Mouse (Mus musculus): ENCODE measurements around the gene Polr2b. TPM values are rescaled to one million over a fixed set of nuclear protein-coding genes. Genes with fewer than 3 reads are reported as not detected.
A peak's percentile ranks its signal among the peaks of the same experiment; 100 is the strongest.

The Polr2b gene
- polyA plus RNA-seq, 1 experiment, result 32.2 TPM

DNA sequence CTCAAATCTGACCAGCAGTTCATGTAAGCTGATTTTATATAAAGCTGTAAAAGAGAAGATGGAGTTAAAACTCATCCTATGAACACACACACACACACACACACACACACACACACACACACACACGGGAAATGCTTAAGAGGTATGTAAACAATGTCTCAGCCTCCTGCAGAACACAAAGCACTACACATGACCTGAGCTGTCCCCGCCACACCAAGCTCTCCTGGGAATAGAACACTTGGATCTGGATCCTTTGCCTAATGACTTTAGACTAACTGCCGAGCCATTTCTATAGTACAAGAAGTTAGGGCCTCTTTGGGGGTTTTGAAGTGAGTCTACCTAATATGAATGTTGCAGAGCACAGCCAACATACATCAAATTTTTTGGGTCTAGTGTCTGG lies 52.2 kb downstream of the Polr2b start:
- H3K36me3 ChIP-seq (ENCODE audit: control insufficient read depth, insufficient read depth, low read length), result no peaks in the 10 kb centered on the region
- DNase-seq, result no peak
- peaks cover 32% of the 10 kb centered on the region for H3K4me1 ChIP-seq (ENCODE audit: control insufficient read depth, insufficient read depth, low read length)
- no peak overlapping the region for H3K4me3 ChIP-seq (ENCODE audit: insufficient read depth, low read depth, low read length)
- 34% methylated on average over 3 of the region's 3 CpGs for WGBS
- H3K27me3 ChIP-seq (replicated peaks; ENCODE audit: control insufficient read depth, insufficient read depth, low read length), result no peaks in the 10 kb centered on the region
- H3K27ac ChIP-seq (ENCODE audit: insufficient read depth, low read depth, low read length), result no peak overlapping the region
- TF ChIP-seq CTCF (conservative IDR thresholded peaks at IDR 0.05; ENCODE audit: insufficient read depth, insufficient read length, low read depth, low read length) (no peak), POLR2A (IDR thresholded peaks at IDR 0.05; ENCODE audit: low read depth, low read length) (no peak)

DNA sequence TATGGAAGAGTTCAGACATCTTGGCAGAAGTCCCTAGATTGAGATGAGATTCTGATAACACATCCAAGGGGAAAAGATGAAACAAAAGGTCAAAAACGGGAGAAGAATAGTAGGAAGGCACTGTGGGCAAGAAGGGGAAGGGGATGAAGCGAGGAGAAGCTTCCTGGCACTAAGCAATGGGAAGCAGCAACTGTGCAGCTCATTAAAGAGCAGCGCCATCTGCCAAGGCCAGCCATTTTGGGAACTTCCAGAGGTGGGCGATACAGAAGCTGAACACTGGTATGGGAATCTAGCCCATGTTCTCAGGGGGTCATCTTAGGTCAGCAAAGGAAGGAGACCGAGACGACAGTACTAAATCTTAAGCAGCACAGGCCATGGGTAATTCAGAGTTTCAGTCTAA lies 53.7 kb downstream of the Polr2b start:
- H3K4me3 ChIP-seq (ENCODE audit: insufficient read depth, low read depth, low read length), result no peak overlapping the region
- peaks cover 32% of the 10 kb centered on the region for H3K4me1 ChIP-seq (ENCODE audit: control insufficient read depth, insufficient read depth, low read length)
- DNase-seq, result no peak
- 41% methylated on average over 6 of the region's 6 CpGs for WGBS
- H3K36me3 ChIP-seq (ENCODE audit: control insufficient read depth, insufficient read depth, low read length), result no peaks in the 10 kb centered on the region
- peak overlapping the region; percentile 57; the same call in 1 of the 2 replicates for H3K27ac ChIP-seq (ENCODE audit: insufficient read depth, low read depth, low read length)
- no peak for TF ChIP-seq POLR2A (IDR thresholded peaks at IDR 0.05; ENCODE audit: low read depth, low read length)
- TF ChIP-seq CTCF (conservative IDR thresholded peaks at IDR 0.05; ENCODE audit: insufficient read depth, insufficient read length, low read depth, low read length), result no peak
- no peaks in the 10 kb centered on the region for H3K27me3 ChIP-seq (replicated peaks; ENCODE audit: control insufficient read depth, insufficient read depth, low read length)

DNA sequence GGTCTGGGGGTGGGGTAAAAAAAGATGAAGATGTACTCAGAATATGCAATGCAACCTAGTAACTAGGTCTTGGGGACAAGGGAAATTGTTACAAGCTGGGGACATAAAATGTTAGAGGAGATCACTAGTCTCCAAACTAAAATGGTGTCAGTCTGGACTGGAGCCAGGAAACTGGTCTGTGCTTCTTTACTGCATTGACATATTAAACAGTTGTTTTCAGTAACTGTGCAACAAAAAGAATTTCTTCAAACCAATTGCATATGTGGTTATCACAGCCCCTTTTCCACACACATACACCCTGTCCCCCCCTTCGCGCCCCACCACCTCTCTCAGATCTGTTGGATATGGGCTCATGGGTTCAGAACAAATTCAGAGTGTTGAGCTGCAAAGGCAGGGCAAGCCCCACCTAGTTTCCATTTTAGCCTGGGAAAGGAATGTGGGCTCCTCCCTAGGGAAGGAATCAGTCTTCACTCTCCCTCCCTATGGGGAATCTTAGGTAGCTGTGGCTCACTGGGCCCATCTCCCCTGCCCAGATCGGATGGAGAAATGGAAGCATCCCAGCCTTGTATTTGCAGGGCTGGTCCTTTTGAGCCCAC lies 54.6 kb downstream of the Polr2b start:
- no peak for DNase-seq
- Histone ChIP-seq H3K27ac (ENCODE audit: insufficient read depth, low read depth, low read length) (peak overlapping the region; percentile 3; the same call in 1 of the 2 replicates), H3K4me1 (ENCODE audit: control insufficient read depth, insufficient read depth, low read length) (peaks cover 38% of the 10 kb centered on the region), H3K36me3 (ENCODE audit: control insufficient read depth, insufficient read depth, low read length) (no peaks in the 10 kb centered on the region), H3K27me3 (replicated peaks; ENCODE audit: control insufficient read depth, insufficient read depth, low read length) (no peaks in the 10 kb centered on the region), H3K4me3 (ENCODE audit: insufficient read depth, low read depth, low read length) (no peak overlapping the region)
- WGBS, result 73% methylated on average over 3 of the region's 3 CpGs
- TF ChIP-seq POLR2A (IDR thresholded peaks at IDR 0.05; ENCODE audit: low read depth, low read length) (no peak), CTCF (conservative IDR thresholded peaks at IDR 0.05; ENCODE audit: insufficient read depth, insufficient read length, low read depth, low read length) (no peak)

DNA sequence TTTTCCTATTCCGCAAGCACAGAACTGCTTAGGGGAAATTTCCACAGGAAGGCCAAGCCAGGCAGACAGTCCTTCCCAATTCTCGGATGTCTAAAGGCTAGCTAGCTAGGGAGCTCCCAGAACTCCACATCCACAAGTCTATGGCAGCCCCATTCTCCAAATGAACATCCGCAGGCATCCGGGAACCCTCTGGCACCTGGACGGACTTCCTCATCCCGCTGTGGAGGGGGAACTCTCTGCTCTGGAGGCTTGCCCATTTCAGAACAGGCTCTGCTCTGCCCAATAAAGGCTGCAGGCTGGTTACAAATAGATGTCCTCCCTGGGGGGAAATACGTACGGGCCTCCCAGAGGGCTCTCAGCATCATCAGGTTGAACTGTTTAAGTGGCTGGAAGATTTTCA lies 56.4 kb downstream of the Polr2b start:
- Histone ChIP-seq H3K4me1 (ENCODE audit: control insufficient read depth, insufficient read depth, low read length) (peaks cover 44% of the 10 kb centered on the region), H3K27ac (ENCODE audit: insufficient read depth, low read depth, low read length) (peak overlapping the region; percentile 92), H3K27me3 (replicated peaks; ENCODE audit: control insufficient read depth, insufficient read depth, low read length) (no peaks in the 10 kb centered on the region), H3K4me3 (ENCODE audit: insufficient read depth, low read depth, low read length) (no peak overlapping the region), H3K36me3 (ENCODE audit: control insufficient read depth, insufficient read depth, low read length) (no peaks in the 10 kb centered on the region)
- no peak for TF ChIP-seq CTCF (conservative IDR thresholded peaks at IDR 0.05; ENCODE audit: insufficient read depth, insufficient read length, low read depth, low read length)
- no peak for TF ChIP-seq POLR2A (IDR thresholded peaks at IDR 0.05; ENCODE audit: low read depth, low read length)
- WGBS, result 35% methylated on average over 8 of the region's 8 CpGs
- DNase-seq, result peak; percentile 59

DNA sequence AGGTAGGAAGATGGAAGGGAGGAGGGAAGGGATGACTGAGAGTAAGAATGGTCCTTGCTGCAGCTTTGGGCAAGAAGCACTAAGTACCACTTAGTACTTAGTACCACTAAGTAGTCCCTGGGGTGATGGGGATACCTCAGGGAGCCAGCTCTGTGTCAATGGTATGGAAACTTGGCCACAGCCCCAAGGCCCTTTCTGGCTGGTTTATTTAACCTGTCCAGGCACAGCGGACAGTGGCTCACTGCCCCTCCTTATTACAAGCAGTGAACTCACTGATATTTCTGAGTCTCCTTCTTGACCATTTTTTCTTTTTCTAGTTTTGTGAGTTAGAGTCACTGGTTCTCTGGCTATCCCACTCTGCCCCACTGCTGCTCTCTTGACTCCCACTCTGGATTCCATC lies 57.2 kb downstream of the Polr2b start:
- no peak for DNase-seq
- WGBS, result 38% methylated on average over 1 of the region's 1 CpGs
- Histone ChIP-seq H3K27ac (ENCODE audit: insufficient read depth, low read depth, low read length) (peak overlapping the region; percentile 92), H3K36me3 (ENCODE audit: control insufficient read depth, insufficient read depth, low read length) (no peaks in the 10 kb centered on the region), H3K4me1 (ENCODE audit: control insufficient read depth, insufficient read depth, low read length) (peaks cover 46% of the 10 kb centered on the region), H3K27me3 (replicated peaks; ENCODE audit: control insufficient read depth, insufficient read depth, low read length) (no peaks in the 10 kb centered on the region), H3K4me3 (ENCODE audit: insufficient read depth, low read depth, low read length) (no peak overlapping the region)
- no peak for TF ChIP-seq CTCF (conservative IDR thresholded peaks at IDR 0.05; ENCODE audit: insufficient read depth, insufficient read length, low read depth, low read length)
- TF ChIP-seq POLR2A (IDR thresholded peaks at IDR 0.05; ENCODE audit: low read depth, low read length), result no peak

DNA sequence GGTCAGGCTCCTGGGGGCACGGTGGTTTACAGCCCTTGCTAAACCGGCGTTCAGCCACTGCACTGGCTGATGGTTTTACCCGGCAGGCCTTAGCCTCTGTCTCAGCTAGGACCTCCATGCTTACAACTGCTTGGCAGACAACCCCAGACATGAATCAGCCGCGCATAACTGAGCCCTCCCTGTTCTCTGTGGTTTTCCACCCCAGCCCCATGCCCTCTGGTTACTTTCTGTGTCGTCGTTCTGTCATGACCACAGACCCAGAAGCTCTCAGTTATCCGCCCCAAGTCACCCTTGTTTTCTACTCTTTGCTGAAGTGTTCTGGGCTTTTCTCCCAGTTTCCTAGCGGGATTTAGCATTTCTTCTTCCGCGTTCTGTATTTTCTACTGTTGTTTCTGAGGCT lies 57.7 kb downstream of the Polr2b start:
- no peak for TF ChIP-seq CTCF (conservative IDR thresholded peaks at IDR 0.05; ENCODE audit: insufficient read depth, insufficient read length, low read depth, low read length)
- no peak for TF ChIP-seq POLR2A (IDR thresholded peaks at IDR 0.05; ENCODE audit: low read depth, low read length)
- 31% methylated on average over 12 of the region's 12 CpGs for WGBS
- Histone ChIP-seq H3K27ac (ENCODE audit: insufficient read depth, low read depth, low read length) (peak overlapping the region; percentile 92), H3K27me3 (replicated peaks; ENCODE audit: control insufficient read depth, insufficient read depth, low read length) (no peaks in the 10 kb centered on the region), H3K4me3 (ENCODE audit: insufficient read depth, low read depth, low read length) (no peak overlapping the region), H3K4me1 (ENCODE audit: control insufficient read depth, insufficient read depth, low read length) (peaks cover 50% of the 10 kb centered on the region), H3K36me3 (ENCODE audit: control insufficient read depth, insufficient read depth, low read length) (no peaks in the 10 kb centered on the region)
- DNase-seq, result peak; percentile 57

DNA sequence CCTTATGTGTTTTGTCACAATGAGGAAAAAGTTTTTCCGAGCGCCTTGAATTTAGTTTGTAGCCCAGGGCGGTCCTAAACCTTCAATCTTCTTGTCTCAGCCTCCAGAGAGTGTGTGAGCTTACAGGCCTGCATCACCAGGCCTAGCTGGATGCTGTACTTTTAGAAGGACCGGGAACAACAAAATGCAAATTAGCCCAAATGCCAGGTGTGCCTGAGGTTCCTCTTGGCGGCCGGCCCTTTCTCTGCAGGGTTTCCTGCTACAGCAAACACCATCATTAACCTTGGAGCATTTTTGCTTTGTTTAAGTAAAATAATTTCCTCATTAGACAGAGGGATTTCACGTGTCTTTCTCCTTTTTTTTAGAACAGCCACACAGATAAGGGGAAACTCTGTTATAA lies 58.2 kb downstream of the Polr2b start:
- Histone ChIP-seq H3K27me3 (replicated peaks; ENCODE audit: control insufficient read depth, insufficient read depth, low read length) (no peaks in the 10 kb centered on the region), H3K4me3 (ENCODE audit: insufficient read depth, low read depth, low read length) (no peak overlapping the region), H3K36me3 (ENCODE audit: control insufficient read depth, insufficient read depth, low read length) (no peaks in the 10 kb centered on the region), H3K27ac (ENCODE audit: insufficient read depth, low read depth, low read length) (peak overlapping the region; percentile 92), H3K4me1 (ENCODE audit: control insufficient read depth, insufficient read depth, low read length) (peaks cover 47% of the 10 kb centered on the region)
- DNase-seq, result peak; percentile 72
- no peak for TF ChIP-seq CTCF (conservative IDR thresholded peaks at IDR 0.05; ENCODE audit: insufficient read depth, insufficient read length, low read depth, low read length)
- no peak for TF ChIP-seq POLR2A (IDR thresholded peaks at IDR 0.05; ENCODE audit: low read depth, low read length)
- WGBS, result 44% methylated on average over 7 of the region's 7 CpGs

Data from kidney, adult 2 months (tissue).